Mouse (Mus musculus) lung, postnatal 25 days (tissue): ENCODE measurements around the gene Rag1.
A peak's percentile ranks its signal among the peaks of the same experiment; 100 is the strongest.

Source experiments
- DNase-seq: peaks from one replicate; pipeline ENCODE4 v3.0.0; 2022; ENCODE audit warnings: low spot score

Gene Rag1

DNA sequence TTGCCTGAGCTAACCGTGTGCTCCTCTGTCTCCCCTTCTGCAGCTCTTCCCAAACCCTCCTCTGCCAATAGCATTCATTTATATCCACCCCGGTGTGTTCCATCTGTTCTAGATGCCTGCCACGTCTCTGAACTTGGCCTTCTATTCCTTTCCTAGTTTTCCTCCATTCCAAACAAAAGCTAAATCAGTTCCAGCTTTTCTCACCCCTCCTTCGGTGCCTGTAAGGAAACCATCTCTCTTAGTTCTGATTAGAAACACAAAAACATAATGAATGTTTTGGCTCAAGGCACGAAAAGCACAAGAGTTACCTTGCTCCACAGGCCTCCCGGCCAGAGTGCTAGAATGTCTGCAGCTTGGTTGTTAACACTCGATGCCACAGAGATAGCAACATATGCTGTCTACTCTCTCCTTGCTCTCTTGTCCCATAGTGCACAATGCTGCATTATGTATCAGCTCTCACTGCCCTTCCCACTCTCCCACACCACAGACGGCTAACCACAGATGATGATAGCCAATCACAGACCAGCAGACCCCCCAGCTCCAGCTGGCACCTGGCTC, at the start of gene Rag1, which contains the start of gene B230118H07Rik:
Gene Rag1, minus strand, starts transcription at position 388 of the 558 bp plus-strand sequence.
Gene B230118H07Rik, minus strand, starts transcription at position 419 of the 558 bp plus-strand sequence.
- DNase-seq, result no peak

GRCm38 (mm10) chr2:101695584-101695983, 46.3 kb upstream of the Rag1 start:
- no peak for DNase-seq

DNA sequence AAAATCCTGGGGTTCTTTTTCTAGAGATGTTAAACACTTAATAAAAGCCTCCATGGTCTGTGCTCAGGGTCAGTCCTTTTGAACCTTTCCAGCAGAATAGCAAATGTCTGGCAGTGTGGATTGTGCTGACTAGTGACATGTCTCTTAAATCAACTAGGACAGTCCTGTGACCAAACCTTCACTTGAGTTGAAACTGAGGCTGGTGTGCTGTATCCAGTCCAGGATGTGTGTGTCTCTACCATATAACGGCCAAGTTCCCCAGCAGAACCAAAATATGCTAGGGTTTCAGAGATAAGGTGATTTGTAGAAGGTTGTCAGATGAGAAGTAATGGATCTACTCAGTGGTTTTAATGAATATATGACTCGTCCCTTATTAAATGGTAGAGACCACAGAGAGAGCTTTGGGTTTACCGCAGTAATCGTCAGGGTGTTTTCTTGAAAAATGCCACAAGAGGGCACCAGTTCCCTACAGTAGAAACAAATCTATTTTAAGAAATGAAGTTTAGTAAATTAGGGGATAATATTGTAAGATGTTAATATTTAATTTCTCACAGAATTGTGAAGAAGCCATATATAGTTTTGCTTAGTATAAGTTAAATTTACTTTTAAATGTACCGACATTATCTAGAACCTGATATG, 44.4 kb upstream of the Rag1 start:
- DNase-seq, result peak; percentile 36

DNA sequence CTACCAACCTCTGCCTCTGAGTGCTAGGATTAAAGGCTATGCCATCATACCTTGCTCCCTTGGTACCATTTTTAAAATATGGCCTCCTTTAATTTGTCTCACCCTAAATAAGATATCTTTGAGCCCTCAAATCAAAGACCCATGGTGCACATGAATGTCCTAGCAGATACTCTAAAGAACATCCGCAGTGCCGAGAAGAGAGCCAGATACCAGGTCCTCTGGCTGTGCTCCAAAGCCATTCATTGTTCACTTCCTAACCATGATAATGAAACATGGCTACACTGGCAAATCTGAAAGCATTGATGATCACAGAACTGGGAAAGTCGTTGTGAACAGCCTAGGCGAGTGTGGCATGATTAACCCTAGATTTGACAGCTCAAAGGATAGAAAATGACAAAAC, 43.7 kb upstream of the Rag1 start:
- no peak for DNase-seq

GRCm38 (mm10) chr2:101690252-101690827, 41.0 kb upstream of the Rag1 start:
- peak; percentile 16 for DNase-seq

DNA sequence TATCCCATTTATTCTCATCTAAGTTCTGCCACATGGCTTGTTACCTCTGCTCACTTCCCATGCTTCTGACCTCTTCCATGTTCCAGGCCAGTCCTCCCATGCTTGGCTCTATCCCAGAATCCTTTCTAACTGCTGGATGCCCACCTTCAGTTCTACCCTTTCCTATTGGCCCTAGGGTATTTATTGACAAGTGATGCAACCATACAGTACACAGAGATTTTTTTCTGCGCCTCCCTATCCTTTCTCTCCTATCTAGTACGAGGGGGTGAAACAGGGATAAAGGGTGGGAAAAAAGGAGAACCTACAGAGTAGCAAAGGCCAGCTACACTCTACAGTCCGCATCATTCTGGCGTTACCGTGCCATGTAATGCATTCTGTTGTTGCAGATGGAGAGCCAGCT, 38.7 kb upstream of the Rag1 start:
- DNase-seq, result no peak

GRCm38 (mm10) chr2:101684421-101684820, 35.1 kb upstream of the Rag1 start:
- DNase-seq, result no peak

GRCm38 (mm10) chr2:101679164-101679784, 30.0 kb upstream of the Rag1 start:
- DNase-seq, result no peak

- peak; percentile 89 for DNase-seq
Measured at GRCm38 (mm10) chr2:101678236-101679021, 29.1 kb upstream of the Rag1 start, which contains the start of gene Traf6. TSS of gene Traf6 (plus strand) at chr2:101678429.

- DNase-seq, result no peak
Measured at GRCm38 (mm10) chr2:101673547-101673946, 24.2 kb upstream of the Rag1 start.

- DNase-seq, result no peak
Measured at GRCm38 (mm10) chr2:101668751-101669150, 19.4 kb upstream of the Rag1 start.

DNA sequence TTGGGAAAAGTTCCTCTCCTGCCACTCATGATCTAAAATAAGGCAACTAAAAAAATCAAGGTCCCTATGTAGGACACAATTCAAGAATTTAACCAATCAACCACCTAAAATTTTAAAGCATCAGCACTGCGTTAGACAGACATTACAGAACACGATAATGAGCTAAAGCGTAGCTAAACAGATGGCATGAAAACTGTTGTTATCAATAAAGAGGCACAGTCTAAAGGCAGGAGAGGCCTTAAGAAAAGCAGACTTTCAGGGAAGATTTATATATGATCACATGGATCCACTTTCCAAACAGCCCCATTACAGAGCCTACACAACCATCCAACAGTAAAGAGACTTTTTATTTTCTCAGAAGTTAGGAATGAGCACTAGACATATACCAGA, 16.4 kb upstream of the Rag1 start:
- DNase-seq, result no peak

GRCm38 (mm10) chr2:101665058-101665702, 15.9 kb upstream of the Rag1 start:
- DNase-seq, result peak; percentile 79

GRCm38 (mm10) chr2:101660536-101660935, 11.2 kb upstream of the Rag1 start:
- no peak for DNase-seq

- DNase-seq, result peak; percentile 52
Measured at GRCm38 (mm10) chr2:101652921-101653597, 3.8 kb upstream of the Rag1 start.

DNA sequence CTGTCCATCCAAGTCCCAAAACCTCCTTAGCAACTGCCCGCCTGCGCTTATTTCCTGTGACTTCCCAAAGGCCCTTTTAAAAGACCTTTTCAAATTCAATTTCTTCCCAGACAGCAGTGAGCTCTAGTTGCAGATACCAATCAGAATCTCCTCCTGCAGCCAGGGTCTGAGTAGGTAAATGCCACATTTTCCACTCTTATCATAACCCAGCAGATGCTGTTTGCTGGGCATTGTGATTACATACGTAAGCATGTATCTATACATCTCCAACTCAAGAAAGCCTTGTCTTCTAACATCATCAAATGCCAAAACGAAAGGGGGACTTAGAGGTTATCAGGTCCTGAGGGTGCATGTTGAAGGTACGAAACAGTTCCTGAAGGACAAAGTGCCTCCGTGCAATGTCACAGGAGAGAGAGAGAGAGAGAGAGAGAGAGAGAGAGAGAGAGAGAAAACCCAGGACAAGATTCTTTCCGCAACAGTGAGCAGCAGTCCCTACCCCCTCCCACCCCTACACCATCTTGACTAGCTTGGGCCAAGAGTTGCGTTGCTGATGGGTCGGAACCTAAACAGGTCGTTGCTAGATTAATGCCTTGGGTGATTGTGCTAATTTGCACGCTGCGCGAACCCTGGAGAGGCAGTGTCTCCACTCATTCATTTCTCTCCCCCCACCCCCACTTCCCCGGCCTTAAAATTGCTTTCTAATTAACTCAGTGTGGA, 3.1 kb upstream of the Rag1 start:
- DNase-seq, result no peak

- DNase-seq, result no peak
Measured at GRCm38 (mm10) chr2:101650446-101650845, 1.1 kb upstream of the Rag1 start.

- DNase-seq, result no peak
Measured at GRCm38 (mm10) chr2:101648361-101648760, 940 bp downstream of the Rag1 start.

GRCm38 (mm10) chr2:101645841-101646240, 3.5 kb downstream of the Rag1 start:
- no peak for DNase-seq

GRCm38 (mm10) chr2:101639840-101640350, 9.4 kb downstream of the Rag1 start:
- DNase-seq, result no peak
